In genomic region chr11:35651286-35651685, GRCm38 (mm10) we compare ENCODE assay signal across 22 mouse cellular contexts.
DNase-seq lines count a peak whose midpoint lies in the region; ATAC-seq and TF ChIP-seq lines count a peak whose summit lies in the region.
"Had no signal": no experiment of that assay in that cellular context is flagged by ENCODE, and none has a peak within 500 bp of the region (broad histone marks: within the 10 kb centered on the region; RNA-seq: fewer than 3 reads in every experiment).

No protein-coding gene starts in this region.

- no peak for TF ChIP-seq CTCF in hindbrain, postnatal 0 days (IDR thresholded peaks at IDR 0.05; ENCODE audit: low read depth)

- H3K9me3 ChIP-seq in hindbrain, embryonic 14.5 days (ENCODE audit: control insufficient read depth, low read length) = no peaks in the 10 kb centered on the region
- no peaks in the 10 kb centered on the region for H3K9me3 ChIP-seq in hindbrain, embryonic 11.5 days (ENCODE audit: control insufficient read depth, low read length)
- H3K9me3 ChIP-seq in neural tube, embryonic 13.5 days = no peaks in the 10 kb centered on the region
- H3K9me3 ChIP-seq in hindbrain, postnatal 0 days (ENCODE audit: low read length) = no peaks in the 10 kb centered on the region
- H3K9me3 ChIP-seq: embryonic facial prominence, embryonic 13.5 days; embryonic facial prominence, embryonic 15.5 days; forebrain, embryonic 10.5 days; forebrain, embryonic 12.5 days had no signal

- H3K4me2 ChIP-seq in hindbrain, embryonic 14.5 days (replicated peaks) = no peak overlapping the region
- no peak overlapping the region for H3K4me2 ChIP-seq in hindbrain, embryonic 11.5 days (replicated peaks; ENCODE audit: low read depth, low read length)
- H3K4me2 ChIP-seq in neural tube, embryonic 13.5 days = no peak overlapping the region
- no peak overlapping the region for H3K4me2 ChIP-seq in hindbrain, postnatal 0 days (ENCODE audit: low read depth, low read length)
- H3K4me2 ChIP-seq: embryonic facial prominence, embryonic 13.5 days; embryonic facial prominence, embryonic 15.5 days; forebrain, embryonic 12.5 days had no signal

- no peak overlapping the region for H3K4me3 ChIP-seq in hindbrain, embryonic 14.5 days (replicated peaks; ENCODE audit: low read length)
- no peak overlapping the region for H3K4me3 ChIP-seq in hindbrain, embryonic 11.5 days (ENCODE audit: low read depth, low read length)
- H3K4me3 ChIP-seq in neural tube, embryonic 13.5 days = no peak overlapping the region
- no peak overlapping the region for H3K4me3 ChIP-seq in hindbrain, postnatal 0 days (ENCODE audit: low read length)
- H3K4me3 ChIP-seq: embryonic facial prominence, embryonic 13.5 days; embryonic facial prominence, embryonic 15.5 days; erythroblast, embryonic 14.5 days; forebrain, embryonic 10.5 days; forebrain, embryonic 12.5 days had no signal

- H3K27me3 ChIP-seq in hindbrain, embryonic 14.5 days (ENCODE audit: control insufficient read depth, insufficient read depth, low read length) = no peaks in the 10 kb centered on the region
- H3K27me3 ChIP-seq in hindbrain, embryonic 11.5 days (ENCODE audit: control insufficient read depth, insufficient read depth, low read length) = no peaks in the 10 kb centered on the region
- H3K27me3 ChIP-seq in neural tube, embryonic 13.5 days = no peaks in the 10 kb centered on the region
- no peaks in the 10 kb centered on the region for H3K27me3 ChIP-seq in hindbrain, postnatal 0 days (ENCODE audit: insufficient read depth, low read length)
- H3K27me3 ChIP-seq: embryonic facial prominence, embryonic 13.5 days; embryonic facial prominence, embryonic 15.5 days had no signal

- H3K9ac ChIP-seq in hindbrain, embryonic 14.5 days = no peak overlapping the region
- H3K9ac ChIP-seq in hindbrain, embryonic 11.5 days (ENCODE audit: low read depth, low read length) = no peak overlapping the region
- H3K9ac ChIP-seq in neural tube, embryonic 13.5 days = no peak overlapping the region
- H3K9ac ChIP-seq in hindbrain, postnatal 0 days (replicated peaks; ENCODE audit: low read length) = no peak overlapping the region
- H3K9ac ChIP-seq: embryonic facial prominence, embryonic 13.5 days; embryonic facial prominence, embryonic 15.5 days; forebrain, embryonic 12.5 days had no signal

- H3K36me3 ChIP-seq in hindbrain, embryonic 14.5 days (replicated peaks; ENCODE audit: control insufficient read depth, insufficient read depth) = no peaks in the 10 kb centered on the region
- no peaks in the 10 kb centered on the region for H3K36me3 ChIP-seq in hindbrain, embryonic 11.5 days (ENCODE audit: control insufficient read depth, insufficient read depth, low read length)
- 0 out of 2 replicates have a peak, but pooled peaks cover 2% of the 10 kb centered on the region for H3K36me3 ChIP-seq in neural tube, embryonic 13.5 days
- no peaks in the 10 kb centered on the region for H3K36me3 ChIP-seq in hindbrain, postnatal 0 days (ENCODE audit: insufficient read depth, low read length)
- H3K36me3 ChIP-seq: forebrain, embryonic 10.5 days; forebrain, embryonic 12.5 days had no signal

- no peaks in the 10 kb centered on the region for H3K4me1 ChIP-seq in hindbrain, embryonic 14.5 days (replicated peaks; ENCODE audit: control insufficient read depth, insufficient read depth, low read length)
- no peaks in the 10 kb centered on the region for H3K4me1 ChIP-seq in hindbrain, embryonic 11.5 days (replicated peaks; ENCODE audit: control insufficient read depth, insufficient read depth, low read length)
- H3K4me1 ChIP-seq in neural tube, embryonic 13.5 days (replicated peaks) = peaks cover 4% of the 10 kb centered on the region; the same call in 1 of the 2 replicates
- H3K4me1 ChIP-seq in hindbrain, postnatal 0 days (ENCODE audit: insufficient read depth, low read length) = no peaks in the 10 kb centered on the region
- H3K4me1 ChIP-seq: embryonic facial prominence, embryonic 15.5 days; forebrain, embryonic 12.5 days had no signal

- no peak overlapping the region for H3K27ac ChIP-seq in hindbrain, embryonic 14.5 days
- no peak overlapping the region for H3K27ac ChIP-seq in hindbrain, embryonic 11.5 days (ENCODE audit: low read depth, low read length)
- H3K27ac ChIP-seq in neural tube, embryonic 13.5 days (replicated peaks) = no peak overlapping the region
- no peak overlapping the region for H3K27ac ChIP-seq in hindbrain, postnatal 0 days
- H3K27ac ChIP-seq: embryonic facial prominence, embryonic 13.5 days; embryonic facial prominence, embryonic 15.5 days; forebrain, embryonic 10.5 days; forebrain, embryonic 12.5 days had no signal

- peak; percentile 77 for ATAC-seq in hindbrain, embryonic 14.5 days (ENCODE audit: low FRiP score)
- no peak for ATAC-seq in hindbrain, embryonic 11.5 days (ENCODE audit: low FRiP score)
- ATAC-seq in neural tube, embryonic 13.5 days (ENCODE audit: low read depth) = peak; percentile 50
- ATAC-seq in hindbrain, postnatal 0 days = no peak
- ATAC-seq: forebrain, embryonic 14.5 days had no signal

- DNase-seq in hindbrain, embryonic 14.5 days (ENCODE audit: low spot score) = no peak
- no peak for DNase-seq in hindbrain, embryonic 11.5 days (ENCODE audit: low spot score)
- DNase-seq in neural tube, embryonic 10.5 days (ENCODE audit: extremely low spot score, low spot score) = no peak
- DNase-seq in hindbrain, postnatal 0 days (ENCODE audit: low spot score) = peak; percentile 18
- DNase-seq in thymus, postnatal 36 days = no peak
- DNase-seq: adrenal gland, adult 2 months; adrenal gland, postnatal 10 days; adrenal gland, postnatal 25 days; cerebellum, adult 11 months; cerebellum, adult 18-20 months; cerebellum, adult 8-10 months; cerebellum, adult 9-11 months; cerebellum, postnatal 14 days; cerebellum, postnatal 36 days; embryo, embryonic 11 days had no signal

- 61% methylated on average over 10 of the region's 10 CpGs for WGBS in hindbrain, embryonic 14.5 days
- WGBS in hindbrain, embryonic 11.5 days = 83% methylated on average over 10 of the region's 10 CpGs
- 62% methylated on average over 10 of the region's 10 CpGs for WGBS in neural tube, embryonic 13.5 days
- WGBS in hindbrain, postnatal 0 days = 63% methylated on average over 10 of the region's 10 CpGs

Comparison
In these comparisons a context has a peak if more than half of its experiments do, and no peak if none do; other contexts are left out.
1. ATAC-seq: peak in hindbrain, embryonic 14.5 days (single experiment) and neural tube, embryonic 13.5 days (single experiment); none in hindbrain, embryonic 11.5 days (single experiment) and hindbrain, postnatal 0 days (single experiment).